Mouse (Mus musculus) neural tube, embryonic 12.5 days (tissue): Measurements from ENCODE around the gene Gse1. TPM values are rescaled to one million over a fixed set of nuclear protein-coding genes. Genes with fewer than 3 reads are reported as not detected.

Source experiments
- ATAC-seq: fragments of 200-750 bp; cut with Nextera tagmentation; 2 replicates; pipeline ENCODE4 v1.8.0; 2017; ENCODE audit warnings: low read depth, mild to moderate bottlenecking, moderate TSS enrichment, moderate library complexity; ENCODE audit not compliant: low FRiP score
- H3K27ac ChIP-seq: fragments of 300-500 bp; sonication (generic); 2 replicates; pipeline ENCODE4 v1.5.1; 2016
- H3K27me3 ChIP-seq: fragments of 300-500 bp; sonication (generic); replicated peaks from 2 replicates; pipeline ENCODE4 v1.6.1; 2016; ENCODE audit warnings: mild to moderate bottlenecking
- H3K36me3 ChIP-seq: fragments of 300-500 bp; sonication (generic); 2 replicates; pipeline ENCODE4 v1.6.1; 2016; ENCODE audit warnings: mild to moderate bottlenecking
- H3K4me1 ChIP-seq: fragments of 300-500 bp; sonication (generic); 2 replicates; pipeline ENCODE4 v1.6.1; 2016
- H3K4me2 ChIP-seq: fragments of 300-500 bp; sonication (generic); replicated peaks from 2 replicates; pipeline ENCODE4 v1.6.1; 2016; ENCODE audit warnings: mild to moderate bottlenecking
- H3K4me3 ChIP-seq: fragments of 300-500 bp; sonication (generic); 2 replicates; pipeline ENCODE4 v1.5.1; 2016
- H3K9ac ChIP-seq: fragments of 300-500 bp; sonication (generic); 2 replicates; pipeline ENCODE4 v1.6.1; 2016; ENCODE audit warnings: mild to moderate bottlenecking
- H3K9me3 ChIP-seq: fragments of 300-500 bp; sonication (generic); 2 replicates; pipeline ENCODE4 v1.6.1; 2016; ENCODE audit warnings: mild to moderate bottlenecking
- WGBS: fragments of 180-500 bp; shearing (Covaris S2); methylation state at CpG from one replicate; pipeline ENCODE4 v1.1.7; 2016; 5-methylcytosine and 5-hydroxymethylcytosine counted together
- polyA plus RNA-seq: library from polyadenylated mRNA; unstranded; fragments of >200 nt; fragmentation: Nextera tagmentation; extraction: Ambion mirVana; gene quantifications from 2 replicates; pipeline ENCODE4 v1.2.1, GENCODE M21; 2016

Gse1 gene
- polyA plus RNA-seq, 1 experiment from 2014 or later: 26.0 TPM

DNA sequence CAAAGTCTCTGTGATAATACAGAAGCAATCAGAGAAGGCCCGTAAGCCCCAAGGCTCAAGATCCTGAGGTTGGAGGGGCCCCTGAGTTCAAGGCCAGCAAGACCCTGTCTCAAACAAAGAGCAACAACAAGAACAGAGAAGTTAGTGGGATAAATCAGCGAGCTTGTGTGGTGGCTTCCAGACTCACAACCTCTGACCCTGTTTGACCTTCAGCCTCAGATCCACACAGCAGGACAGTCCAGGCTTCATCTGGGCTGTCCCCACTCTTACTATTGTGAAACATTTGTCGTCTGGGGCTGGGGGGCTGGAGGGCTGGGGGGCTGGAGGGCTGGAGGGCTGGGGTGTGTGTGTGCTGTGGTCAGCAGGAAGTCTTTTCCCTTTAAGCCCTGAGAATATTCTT, 150.8 kb downstream of the Gse1 start:
- Histone ChIP-seq H3K4me2 (no peak overlapping the region), H3K27ac (no peak overlapping the region), H3K36me3 (no peaks in the 10 kb centered on the region), H3K4me3 (no peak overlapping the region), H3K4me1 (peaks cover 97% of the 10 kb centered on the region), H3K27me3 (no peaks in the 10 kb centered on the region), H3K9ac (no peak overlapping the region), H3K9me3 (no peaks in the 10 kb centered on the region)
- no peak for ATAC-seq
- WGBS: 26% methylated on average over 3 of the region's 3 CpGs

DNA sequence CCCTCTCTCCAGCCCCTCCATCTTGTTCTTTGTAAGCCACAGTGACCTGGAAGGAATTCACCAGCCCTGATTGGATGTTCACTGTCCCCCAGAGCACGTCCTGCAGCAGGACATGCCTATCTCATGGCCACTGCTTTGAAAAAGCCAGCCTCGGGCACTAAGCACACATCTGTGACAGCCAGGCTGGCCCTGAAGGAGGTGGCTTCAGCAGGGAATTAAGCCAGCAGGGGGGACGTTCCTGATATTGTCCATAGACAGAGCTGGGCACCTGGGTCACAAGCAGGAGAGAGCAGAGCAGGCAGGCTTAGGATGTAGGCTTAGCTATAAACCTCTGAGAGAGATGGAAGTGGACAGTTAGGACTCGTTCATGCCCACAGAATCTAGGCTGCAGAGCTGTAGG, 153.6 kb downstream of the Gse1 start:
- H3K9me3 ChIP-seq: no peaks in the 10 kb centered on the region
- no peak overlapping the region; the same call in 1 of the 2 replicates for H3K4me2 ChIP-seq
- 35% methylated on average over 4 of the region's 4 CpGs for whole genome bisulfite sequencing
- no peak overlapping the region for H3K9ac ChIP-seq
- H3K36me3 ChIP-seq: no peaks in the 10 kb centered on the region
- H3K4me1 ChIP-seq: peaks cover 78% of the 10 kb centered on the region
- no peak overlapping the region for H3K4me3 ChIP-seq
- H3K27ac ChIP-seq: peak overlapping the region; percentile 70; the same call in 1 of the 2 replicates
- ATAC-seq: no peak; the same call in 1 of the 2 replicates
- H3K27me3 ChIP-seq: no peaks in the 10 kb centered on the region

DNA sequence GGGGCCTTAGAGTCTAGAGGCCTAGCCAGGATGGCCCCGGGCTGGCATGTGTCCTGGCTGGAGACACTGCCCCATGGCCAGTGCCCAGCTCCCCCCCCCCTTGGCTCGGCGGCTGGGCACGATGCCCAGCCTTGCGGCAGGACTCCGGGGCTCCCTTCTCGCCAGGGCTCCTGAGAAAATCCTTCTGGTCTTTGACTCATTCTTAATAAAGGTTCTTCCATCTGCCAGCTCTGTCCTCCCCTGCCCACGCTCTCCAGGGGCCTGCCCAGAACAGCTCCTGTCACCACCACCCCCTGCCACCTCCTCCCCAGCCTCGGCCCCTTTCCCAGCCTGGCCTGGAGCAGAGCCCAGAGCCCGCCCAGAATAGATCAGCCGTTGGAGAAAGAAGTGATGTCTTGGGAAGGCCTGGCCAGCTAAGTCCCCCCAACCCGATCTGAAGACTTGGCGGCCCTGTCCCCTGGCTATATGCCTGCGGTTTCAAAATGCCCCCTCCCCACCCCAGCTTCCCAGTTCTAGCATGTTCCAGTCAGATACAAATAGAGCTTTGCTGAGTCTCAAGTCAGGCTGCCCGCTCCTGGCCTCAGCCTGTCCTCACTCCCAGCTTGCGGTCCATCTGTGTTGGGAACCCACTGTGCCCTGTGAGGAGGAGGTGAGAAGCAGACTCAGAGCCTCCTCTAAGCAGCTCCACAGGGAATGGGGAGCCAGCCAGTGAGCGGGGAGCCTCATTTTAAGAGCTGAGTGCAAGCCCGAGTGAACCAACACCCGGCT, 154.4 kb downstream of the Gse1 start:
- Histone ChIP-seq H3K4me2 (peak overlapping the region; percentile 16; the same call in 1 of the 2 replicates), H3K27ac (peak overlapping the region; percentile 70), H3K9me3 (no peaks in the 10 kb centered on the region), H3K4me3 (no peak overlapping the region), H3K27me3 (no peaks in the 10 kb centered on the region), H3K4me1 (peaks cover 78% of the 10 kb centered on the region), H3K9ac (peak overlapping the region; percentile 26; the same call in 1 of the 2 replicates), H3K36me3 (no peaks in the 10 kb centered on the region)
- 63% methylated on average over 19 of the region's 19 CpGs for WGBS
- ATAC-seq: peak; percentile 71

DNA sequence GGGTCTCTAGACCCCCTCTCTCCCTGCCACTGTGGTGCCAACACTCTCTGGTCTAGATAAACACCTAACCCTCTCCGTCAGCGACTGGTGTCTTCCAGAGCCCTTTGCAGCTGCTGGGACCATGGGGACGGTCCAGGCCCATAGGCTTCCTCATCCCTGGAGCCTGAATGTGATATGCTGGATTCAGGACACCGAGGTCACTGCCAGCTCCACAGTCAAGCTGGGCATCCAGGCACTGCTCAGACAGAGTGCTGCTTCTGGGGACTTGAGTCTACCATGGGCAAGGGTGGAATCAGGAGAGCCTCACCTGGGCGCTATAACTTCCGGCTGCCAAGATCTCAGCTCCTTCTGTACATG, 154.9 kb downstream of the Gse1 start:
- H3K4me3 ChIP-seq: no peak overlapping the region
- 84% methylated on average over 6 of the region's 6 CpGs for WGBS

DNA sequence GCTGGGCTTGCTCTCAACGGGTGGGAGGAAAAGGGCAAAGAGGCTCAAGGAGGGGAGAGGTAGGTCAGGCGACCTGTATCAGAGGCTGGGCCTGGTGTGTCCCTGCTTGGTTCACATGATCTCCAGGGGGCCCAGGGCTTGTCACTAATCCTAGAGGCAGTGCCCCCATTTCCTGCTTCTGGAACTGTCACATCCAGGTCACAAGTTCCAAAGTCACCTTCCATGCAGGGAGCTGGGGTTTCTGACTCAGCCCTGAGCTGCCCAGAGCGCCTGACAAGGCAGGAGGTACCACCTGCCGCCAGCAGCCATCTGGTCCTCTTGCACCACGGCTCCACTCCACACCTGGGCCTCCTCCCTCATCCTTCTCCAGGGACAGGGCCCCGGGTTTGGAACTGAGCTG, 155.5 kb downstream of the Gse1 start:
- Histone ChIP-seq H3K27me3 (no peaks in the 10 kb centered on the region), H3K9ac (no peak overlapping the region), H3K4me2 (no peak overlapping the region), H3K27ac (peak overlapping the region; percentile 70; the same call in 1 of the 2 replicates), H3K4me1 (peaks cover 76% of the 10 kb centered on the region), H3K9me3 (no peaks in the 10 kb centered on the region), H3K36me3 (no peaks in the 10 kb centered on the region), H3K4me3 (no peak overlapping the region)
- WGBS: 46% methylated on average over 6 of the region's 6 CpGs
- no peak for ATAC-seq

More for the DNA sequence above, 154.9 kb downstream of the Gse1 start:
- no peaks in the 10 kb centered on the region for H3K9me3 ChIP-seq
- ATAC-seq: no peak
- H3K4me2 ChIP-seq: no peak overlapping the region
- H3K27ac ChIP-seq: peak overlapping the region; percentile 70
- H3K4me1 ChIP-seq: peaks cover 78% of the 10 kb centered on the region
- no peaks in the 10 kb centered on the region for H3K36me3 ChIP-seq
- 0 out of 2 replicates have a peak overlapping the region, but pooled peaks have one; percentile 26 for H3K9ac ChIP-seq
- no peaks in the 10 kb centered on the region for H3K27me3 ChIP-seq

DNA sequence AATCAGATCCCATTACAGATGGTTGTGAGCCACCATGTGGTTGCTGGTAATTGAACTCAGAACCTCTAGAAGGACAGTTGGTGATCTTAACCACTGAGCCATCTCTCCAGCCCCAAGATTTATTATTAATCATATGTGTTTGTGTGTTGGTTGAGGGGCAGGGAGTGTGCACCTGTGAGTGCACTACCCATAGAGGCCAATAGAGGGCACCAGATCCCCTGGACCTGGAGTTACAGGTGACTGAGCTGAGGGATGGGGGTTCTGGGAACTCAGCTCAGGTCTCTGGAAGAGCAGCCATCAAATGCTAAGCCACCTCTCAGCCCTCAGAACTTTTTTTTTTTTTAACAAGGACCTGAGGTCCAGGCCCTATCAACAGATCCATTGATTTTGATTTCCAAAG, 156.5 kb downstream of the Gse1 start:
- H3K27ac ChIP-seq: no peak overlapping the region
- no peaks in the 10 kb centered on the region for H3K36me3 ChIP-seq
- H3K4me3 ChIP-seq: no peak overlapping the region
- ATAC-seq: no peak
- H3K4me1 ChIP-seq: peaks cover 66% of the 10 kb centered on the region
- H3K9me3 ChIP-seq: no peaks in the 10 kb centered on the region
- no peak overlapping the region for H3K4me2 ChIP-seq
- H3K27me3 ChIP-seq: no peaks in the 10 kb centered on the region
- no peak overlapping the region for H3K9ac ChIP-seq

DNA sequence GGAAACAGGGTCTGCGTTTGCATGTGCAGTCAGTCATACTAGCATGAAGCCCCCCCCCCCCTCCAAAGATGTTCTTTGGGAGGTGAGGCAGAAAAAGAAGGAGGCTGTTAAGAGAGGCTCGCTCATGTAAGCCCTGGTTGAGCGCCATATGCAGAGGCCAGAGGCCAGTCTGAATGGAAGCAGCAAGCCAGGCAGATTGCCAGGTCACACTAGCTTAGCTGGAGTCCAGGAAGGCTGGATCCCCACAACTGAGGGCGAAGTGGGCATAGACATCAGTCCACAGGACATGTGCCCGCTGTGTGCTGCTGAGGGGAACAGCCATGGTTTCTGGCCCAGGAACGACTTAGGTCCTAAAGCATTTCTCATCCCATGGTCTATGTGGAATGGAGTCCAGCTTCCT, 160.0 kb downstream of the Gse1 start:
- no peaks in the 10 kb centered on the region for H3K36me3 ChIP-seq
- 88% methylated on average over 6 of the region's 6 CpGs for WGBS
- no peaks in the 10 kb centered on the region for H3K27me3 ChIP-seq
- no peak overlapping the region for H3K4me2 ChIP-seq
- H3K9ac ChIP-seq: no peak overlapping the region
- H3K9me3 ChIP-seq: no peaks in the 10 kb centered on the region
- H3K4me1 ChIP-seq: peaks cover 61% of the 10 kb centered on the region
- no peak overlapping the region for H3K4me3 ChIP-seq
- no peak for ATAC-seq
- H3K27ac ChIP-seq: no peak overlapping the region

DNA sequence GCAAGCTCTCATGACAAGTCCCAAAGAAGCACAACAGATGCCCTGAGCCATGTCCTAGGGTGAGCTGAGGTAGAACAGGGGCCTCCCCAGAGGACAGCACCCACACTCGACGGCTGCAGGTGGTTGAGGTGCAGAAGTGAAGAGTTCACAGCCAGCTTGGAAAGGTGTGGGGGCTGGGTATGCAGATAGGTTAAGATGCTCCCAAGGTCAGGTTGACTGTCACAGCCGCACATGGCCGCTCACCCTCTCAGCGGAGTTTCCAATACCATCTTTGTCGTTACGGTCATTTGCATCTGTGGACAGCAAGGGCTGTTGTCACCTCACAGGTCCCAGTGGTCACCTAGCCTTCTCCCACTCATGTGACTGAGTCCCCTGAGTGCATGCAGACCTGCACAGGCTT, 162.3 kb downstream of the Gse1 start:
- 86% methylated on average over 7 of the region's 7 CpGs for WGBS

DNA sequence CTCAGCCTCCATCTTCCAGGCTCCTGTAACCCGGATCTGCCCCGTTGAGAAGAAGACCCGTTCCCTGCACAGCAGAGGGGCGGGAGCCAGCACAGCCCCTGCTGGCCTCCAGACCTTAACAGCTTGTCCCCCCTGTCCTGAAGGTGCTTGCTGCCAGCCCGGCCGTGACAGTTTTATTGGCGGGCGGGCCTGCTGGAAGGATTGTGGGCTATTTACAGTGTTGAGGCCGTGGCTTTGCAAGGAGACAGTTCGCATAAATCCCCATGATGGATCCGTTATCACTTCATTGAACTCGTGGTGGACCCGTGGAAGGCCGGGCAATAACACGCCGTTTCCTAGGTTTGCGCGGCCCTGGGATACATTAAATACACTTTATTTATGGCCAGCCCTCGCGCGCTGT, 163.6 kb downstream of the Gse1 start:
- Histone ChIP-seq H3K27ac (peak overlapping the region; percentile 37; the same call in 1 of the 2 replicates), H3K9ac (no peak overlapping the region), H3K9me3 (no peaks in the 10 kb centered on the region), H3K4me1 (peaks cover 64% of the 10 kb centered on the region), H3K4me3 (no peak overlapping the region), H3K27me3 (no peaks in the 10 kb centered on the region), H3K36me3 (no peaks in the 10 kb centered on the region), H3K4me2 (peak overlapping the region; percentile 26)
- ATAC-seq: peak; percentile 48
- 6% methylated on average over 21 of the region's 21 CpGs for WGBS

More for the DNA sequence above, 162.3 kb downstream of the Gse1 start:
- no peaks in the 10 kb centered on the region for H3K27me3 ChIP-seq
- no peaks in the 10 kb centered on the region for H3K9me3 ChIP-seq
- H3K4me2 ChIP-seq: no peak overlapping the region
- H3K36me3 ChIP-seq: no peaks in the 10 kb centered on the region
- H3K4me1 ChIP-seq: peaks cover 64% of the 10 kb centered on the region
- H3K9ac ChIP-seq: no peak overlapping the region
- no peak for ATAC-seq
- H3K4me3 ChIP-seq: no peak overlapping the region
- H3K27ac ChIP-seq: no peak overlapping the region

DNA sequence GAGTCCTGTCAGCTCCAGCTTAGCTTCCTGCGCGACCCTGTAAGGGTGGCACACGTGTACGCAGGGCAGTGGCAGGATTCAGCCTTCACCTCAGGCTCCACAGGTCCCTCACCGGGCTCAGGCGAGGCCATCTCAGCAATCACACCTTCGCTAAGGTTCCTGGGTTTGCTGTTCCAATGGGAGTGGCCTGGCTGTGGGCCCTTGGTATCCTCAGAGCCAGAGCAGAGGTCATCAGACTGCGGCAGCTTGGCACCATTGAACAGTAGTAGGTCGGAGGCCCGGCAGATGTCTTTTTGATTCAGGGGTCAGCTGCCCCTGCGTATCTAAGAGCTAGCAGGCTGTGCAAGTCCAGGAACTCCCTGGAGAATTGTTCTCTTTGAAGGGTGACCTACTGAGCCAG, 164.8 kb downstream of the Gse1 start:
- WGBS: 70% methylated on average over 11 of the region's 11 CpGs

DNA sequence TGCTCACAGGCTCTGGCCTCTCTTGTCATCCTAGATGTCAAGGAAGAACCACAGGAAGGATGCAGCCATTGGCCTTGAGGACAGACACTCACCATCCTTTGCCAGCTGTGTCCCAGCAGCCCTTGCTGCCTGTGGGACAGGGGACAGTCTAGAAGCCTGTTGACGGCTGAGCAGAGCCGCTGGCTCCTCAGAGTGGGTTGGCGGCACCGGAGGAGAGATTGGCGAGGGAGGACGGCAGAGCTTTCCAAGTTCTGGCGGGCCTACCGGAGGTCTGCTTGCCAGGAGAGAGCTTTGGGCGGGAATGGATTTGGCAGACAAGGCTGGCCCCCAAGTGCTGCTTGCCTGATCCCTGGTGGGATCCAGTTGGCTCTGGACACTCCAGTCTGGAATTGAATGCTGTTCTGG, 165.6 kb downstream of the Gse1 start:
- H3K4me2 ChIP-seq: no peak overlapping the region
- no peaks in the 10 kb centered on the region for H3K9me3 ChIP-seq
- no peaks in the 10 kb centered on the region for H3K36me3 ChIP-seq
- H3K9ac ChIP-seq: no peak overlapping the region
- peaks cover 68% of the 10 kb centered on the region for H3K4me1 ChIP-seq
- H3K4me3 ChIP-seq: no peak overlapping the region
- ATAC-seq: no peak
- H3K27ac ChIP-seq: no peak overlapping the region
- H3K27me3 ChIP-seq: no peaks in the 10 kb centered on the region
- 88% methylated on average over 9 of the region's 9 CpGs for WGBS

More for the DNA sequence above, 164.8 kb downstream of the Gse1 start:
- Histone ChIP-seq H3K27ac (no peak overlapping the region; the same call in 1 of the 2 replicates), H3K9me3 (no peaks in the 10 kb centered on the region), H3K36me3 (no peaks in the 10 kb centered on the region), H3K4me3 (no peak overlapping the region), H3K9ac (no peak overlapping the region), H3K4me1 (peaks cover 64% of the 10 kb centered on the region), H3K4me2 (no peak overlapping the region), H3K27me3 (no peaks in the 10 kb centered on the region)
- no peak for ATAC-seq

DNA sequence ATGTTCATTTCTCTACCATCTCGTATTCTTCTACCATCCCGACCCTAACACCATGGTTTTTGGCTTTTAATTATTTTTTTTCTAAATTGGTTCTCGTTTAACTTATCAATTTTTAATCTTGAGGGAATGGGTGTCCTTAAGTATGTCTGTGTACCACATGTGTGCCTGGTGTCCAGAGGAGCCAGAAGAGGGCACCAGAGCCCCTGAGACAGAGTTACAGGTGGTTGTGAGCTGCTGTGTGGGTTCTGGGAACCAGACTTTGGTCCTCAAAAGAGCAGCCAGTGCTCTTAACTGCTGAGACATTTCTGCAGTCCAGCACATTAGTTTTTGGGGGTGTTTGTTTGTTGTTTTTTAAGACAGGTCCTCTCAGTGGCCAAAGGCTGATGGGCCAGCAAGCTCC, 167.6 kb downstream of the Gse1 start:
- H3K27me3 ChIP-seq: no peaks in the 10 kb centered on the region
- ATAC-seq: no peak
- no peak overlapping the region for H3K9ac ChIP-seq
- H3K4me1 ChIP-seq: peaks cover 79% of the 10 kb centered on the region
- WGBS: 93% methylated on average over 3 of the region's 3 CpGs
- no peak overlapping the region for H3K4me3 ChIP-seq
- no peaks in the 10 kb centered on the region for H3K36me3 ChIP-seq
- H3K4me2 ChIP-seq: no peak overlapping the region
- H3K27ac ChIP-seq: no peak overlapping the region
- no peaks in the 10 kb centered on the region for H3K9me3 ChIP-seq

DNA sequence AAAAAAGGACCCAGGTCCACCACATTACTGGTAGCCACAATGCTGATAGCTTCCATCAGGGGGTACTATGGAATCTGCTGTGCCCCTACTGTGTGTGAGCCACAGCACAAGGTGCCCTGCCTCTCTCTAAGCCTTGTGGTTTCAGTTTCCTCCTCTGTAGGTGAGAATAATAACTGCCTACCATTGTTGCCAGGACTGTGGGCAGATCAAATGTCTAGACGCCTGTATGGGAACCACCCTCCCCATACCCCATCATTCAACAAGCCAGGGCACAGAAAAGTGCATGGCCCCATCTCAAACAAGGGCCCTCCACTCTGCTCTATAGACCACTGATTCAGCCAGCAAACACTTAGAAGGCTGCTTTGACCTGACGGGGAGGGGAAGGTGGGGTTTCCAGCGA, 168.5 kb downstream of the Gse1 start:
- H3K4me1 ChIP-seq: peaks cover 70% of the 10 kb centered on the region
- no peak overlapping the region for H3K9ac ChIP-seq
- H3K36me3 ChIP-seq: no peaks in the 10 kb centered on the region
- ATAC-seq: no peak
- 36% methylated on average over 3 of the region's 3 CpGs for WGBS
- H3K27ac ChIP-seq: peak overlapping the region; percentile 57; the same call in 1 of the 2 replicates
- peak overlapping the region; percentile 31 for H3K4me2 ChIP-seq
- no peak overlapping the region for H3K4me3 ChIP-seq
- H3K27me3 ChIP-seq: no peaks in the 10 kb centered on the region
- H3K9me3 ChIP-seq: no peaks in the 10 kb centered on the region
